ENCODE assay signal across 15 mouse cellular contexts in genomic region chr4:82706012-82706411, GRCm38 (mm10). TPM values are rescaled to one million over a fixed set of nuclear protein-coding genes. Genes with fewer than 3 reads are reported as not detected.
DNase-seq lines count a peak whose midpoint lies in the region; ATAC-seq and TF ChIP-seq lines count a peak whose summit lies in the region.
"Had no signal": no experiment of that assay in that cellular context is flagged by ENCODE, and none has a peak within 500 bp of the region (broad histone marks: within the 10 kb centered on the region; RNA-seq: fewer than 3 reads in every experiment).

No protein-coding gene starts in this region.

- peak overlapping the region; percentile 78; the same call in 1 of the 2 replicates for H3K27ac ChIP-seq in gastrocnemius, adult 2 months
- peak overlapping the region; percentile 82; the same call in 1 of the 2 replicates for H3K27ac ChIP-seq in forebrain, embryonic 14.5 days (ENCODE audit: low read depth, low read length)
- no peak overlapping the region for H3K27ac ChIP-seq in limb, embryonic 13.5 days
- no peak overlapping the region for H3K27ac ChIP-seq in liver, embryonic 12.5 days
- no peak overlapping the region for H3K27ac ChIP-seq in kidney, embryonic 16.5 days (ENCODE audit: low read length)
- H3K27ac ChIP-seq: embryonic facial prominence, embryonic 15.5 days; macrophage; neural tube, embryonic 12.5 days had no signal

- no peaks in the 10 kb centered on the region for H3K36me3 ChIP-seq in forebrain, embryonic 14.5 days (ENCODE audit: control insufficient read depth, insufficient read depth, low read length)
- no peaks in the 10 kb centered on the region for H3K36me3 ChIP-seq in limb, embryonic 13.5 days
- no peaks in the 10 kb centered on the region for H3K36me3 ChIP-seq in liver, embryonic 12.5 days
- no peaks in the 10 kb centered on the region for H3K36me3 ChIP-seq in kidney, embryonic 16.5 days (ENCODE audit: insufficient read depth, low read length)
- H3K36me3 ChIP-seq: embryonic facial prominence, embryonic 15.5 days; neural tube, embryonic 12.5 days had no signal

- H3K4me3 ChIP-seq in gastrocnemius, adult 2 months = no peak overlapping the region
- no peak overlapping the region for H3K4me3 ChIP-seq in forebrain, embryonic 14.5 days (ENCODE audit: low read depth, low read length)
- H3K4me3 ChIP-seq in limb, embryonic 13.5 days = no peak overlapping the region
- no peak overlapping the region for H3K4me3 ChIP-seq in liver, embryonic 12.5 days
- H3K4me3 ChIP-seq in kidney, embryonic 16.5 days (ENCODE audit: low read length) = no peak overlapping the region
- H3K4me3 ChIP-seq: embryonic facial prominence, embryonic 15.5 days; neural tube, embryonic 12.5 days had no signal

- peaks cover 28% of the 10 kb centered on the region for H3K4me1 ChIP-seq in forebrain, embryonic 14.5 days (ENCODE audit: control insufficient read depth, insufficient read depth, low read length)
- peaks cover 53% of the 10 kb centered on the region for H3K4me1 ChIP-seq in limb, embryonic 13.5 days
- 0 out of 2 replicates have a peak, but pooled peaks cover 3% of the 10 kb centered on the region for H3K4me1 ChIP-seq in liver, embryonic 12.5 days
- no peaks in the 10 kb centered on the region for H3K4me1 ChIP-seq in kidney, embryonic 16.5 days (ENCODE audit: insufficient read depth, low read length)

- no peaks in the 10 kb centered on the region for H3K9me3 ChIP-seq in forebrain, embryonic 14.5 days (replicated peaks; ENCODE audit: control insufficient read depth, low read length)
- H3K9me3 ChIP-seq in limb, embryonic 13.5 days = no peaks in the 10 kb centered on the region
- H3K9me3 ChIP-seq in liver, embryonic 12.5 days (replicated peaks) = no peaks in the 10 kb centered on the region
- no peaks in the 10 kb centered on the region for H3K9me3 ChIP-seq in kidney, embryonic 16.5 days (ENCODE audit: low read length)
- H3K9me3 ChIP-seq: embryonic facial prominence, embryonic 15.5 days; neural tube, embryonic 12.5 days had no signal

- no peak for DNase-seq in gastrocnemius, adult 2 months
- DNase-seq in gastrocnemius, postnatal 14 days = no peak
- peak; percentile 53 for DNase-seq in embryo, embryonic 10.5 days (ENCODE audit: low spot score)
- no peak for DNase-seq in forebrain, embryonic 14.5 days (ENCODE audit: low spot score)
- DNase-seq in gastrocnemius, postnatal 36 days = no peak
- DNase-seq: cerebellum, adult 11-12 months; kidney, postnatal 25 days; layer of hippocampus, postnatal 36 days had no signal

- TF ChIP-seq CTCF in gastrocnemius, adult 2 months (IDR thresholded peaks at IDR 0.05) = no peak

- intact Hi-C loops in gastrocnemius, adult 2 months (cut with DNase I) = loop anchor here (5.0 kb wide), 1 partner anchor 56 kb away; no protein-coding TSS in a partner anchor
- intact Hi-C loops in gastrocnemius, postnatal 14 days (cut with DNase I; ENCODE audit: low total_unique reads) = no loop called here
- intact Hi-C loops in gastrocnemius, postnatal 36 days (cut with DNase I) = no loop called here

- H3K4me2 ChIP-seq in forebrain, embryonic 14.5 days (ENCODE audit: low read length) = no peak overlapping the region; the same call in 1 of the 2 replicates
- H3K4me2 ChIP-seq in limb, embryonic 13.5 days (replicated peaks) = no peak overlapping the region
- H3K4me2 ChIP-seq in liver, embryonic 12.5 days = no peak overlapping the region
- H3K4me2 ChIP-seq in kidney, embryonic 16.5 days (replicated peaks; ENCODE audit: low read depth, low read length) = no peak overlapping the region
- H3K4me2 ChIP-seq: embryonic facial prominence, embryonic 15.5 days had no signal

- ATAC-seq in forebrain, embryonic 14.5 days = no peak
- peak; percentile 35; the same call in 1 of the 2 replicates for ATAC-seq in limb, embryonic 13.5 days (ENCODE audit: low FRiP score, low read depth)
- ATAC-seq in liver, embryonic 12.5 days = no peak
- no peak for ATAC-seq in kidney, embryonic 16.5 days (ENCODE audit: low FRiP score, low TSS enrichment)
- ATAC-seq: inflammation-experienced regulatory T-cells, adult 6 months had no signal

- H3K27me3 ChIP-seq in forebrain, embryonic 14.5 days (replicated peaks; ENCODE audit: control insufficient read depth, insufficient read depth, low read length) = no peaks in the 10 kb centered on the region
- H3K27me3 ChIP-seq in limb, embryonic 13.5 days = no peaks in the 10 kb centered on the region
- H3K27me3 ChIP-seq in liver, embryonic 12.5 days (replicated peaks) = no peaks in the 10 kb centered on the region
- H3K27me3 ChIP-seq in kidney, embryonic 16.5 days (ENCODE audit: insufficient read depth, low read length) = no peaks in the 10 kb centered on the region
- H3K27me3 ChIP-seq: neural tube, embryonic 12.5 days had no signal

- H3K9ac ChIP-seq in forebrain, embryonic 14.5 days (ENCODE audit: low read length) = no peak overlapping the region
- no peak overlapping the region for H3K9ac ChIP-seq in limb, embryonic 13.5 days
- H3K9ac ChIP-seq in liver, embryonic 12.5 days = no peak overlapping the region
- H3K9ac ChIP-seq in kidney, embryonic 16.5 days (replicated peaks; ENCODE audit: low read length) = no peak overlapping the region
- H3K9ac ChIP-seq: embryonic facial prominence, embryonic 15.5 days; neural tube, embryonic 12.5 days had no signal

- WGBS in forebrain, embryonic 14.5 days = 14% methylated on average over 2 of the region's 2 CpGs
- 11% methylated on average over 2 of the region's 2 CpGs for WGBS in limb, embryonic 13.5 days
- 83% methylated on average over 2 of the region's 2 CpGs for WGBS in liver, embryonic 12.5 days (ENCODE audit: insufficient replicate concordance)
- WGBS in kidney, embryonic 16.5 days = 74% methylated on average over 2 of the region's 2 CpGs

RNA-seq across cellular contexts. Expression of gene Nfib, which starts 0.5 kb away (rescaled TPM):
- total RNA-seq in gastrocnemius, adult 2 months (2021) = 10 to 100 TPM; 67.9 to 93.6 TPM
- 100 to 1,000 TPM in 1 of 2 experiments, 10 to 100 TPM in 1; 92.9 to 104 TPM for total RNA-seq in gastrocnemius, postnatal 14 days (2021)
- 164 and 207 TPM in 2 replicates for polyA plus RNA-seq in forebrain, embryonic 14.5 days (2014; fragmentation: Nextera tagmentation; extraction: Ambion mirVana)
- polyA plus RNA-seq in limb, embryonic 13.5 days (2015; fragmentation: Nextera tagmentation; extraction: Ambion mirVana) = 119 and 121 TPM in 2 replicates
- 9.5 and 11.8 TPM in 2 replicates for polyA plus RNA-seq in liver, embryonic 12.5 days (2016; fragmentation: Nextera tagmentation; extraction: Ambion mirVana)
- 26.7 and 29.0 TPM in 2 replicates for polyA plus RNA-seq in kidney, embryonic 16.5 days (2015; fragmentation: Nextera tagmentation; extraction: Ambion mirVana)
- 10 to 100 TPM; 74.8 to 75.9 TPM for total RNA-seq in gastrocnemius, postnatal 36 days (2021)
- polyA plus RNA-seq: macrophage had no signal

Comparison
In these comparisons a context has a peak if more than half of its experiments do, and no peak if none do; other contexts are left out.
1. H3K27ac ChIP-seq: peak in gastrocnemius, adult 2 months (single experiment) and forebrain, embryonic 14.5 days (single experiment); none in limb, embryonic 13.5 days (single experiment), liver, embryonic 12.5 days (single experiment) and kidney, embryonic 16.5 days (single experiment).